ENCODE assay signal across 8 mouse cellular contexts in genomic region chr2:21187576-21187975, GRCm38 (mm10). TPM values are rescaled to one million over a fixed set of nuclear protein-coding genes. Genes with fewer than 3 reads are reported as not detected.
A peak's percentile ranks its signal among the peaks of the same experiment; 100 is the strongest.
DNase-seq lines count a peak whose midpoint lies in the region; ATAC-seq lines count a peak whose summit lies in the region.

No protein-coding gene starts in this region.

- 65% methylated on average over 7 of the region's 7 CpGs for WGBS in midbrain, embryonic 12.5 days
- 57% methylated on average over 7 of the region's 7 CpGs for WGBS in midbrain, embryonic 15.5 days
- 57% methylated on average over 7 of the region's 7 CpGs for WGBS in limb, embryonic 11.5 days
- 59% methylated on average over 7 of the region's 7 CpGs for WGBS in hindbrain, embryonic 14.5 days

- no peak overlapping the region for H3K4me3 ChIP-seq in midbrain, embryonic 12.5 days
- no peak overlapping the region for H3K4me3 ChIP-seq in midbrain, embryonic 15.5 days
- H3K4me3 ChIP-seq in limb, embryonic 11.5 days (ENCODE audit: low read depth, low read length), result no peak overlapping the region
- H3K4me3 ChIP-seq in hindbrain, embryonic 14.5 days (replicated peaks; ENCODE audit: low read length), result no peak overlapping the region

- 0 out of 2 replicates have a peak, but pooled peaks cover 2% of the 10 kb centered on the region for H3K4me1 ChIP-seq in midbrain, embryonic 12.5 days
- no peaks in the 10 kb centered on the region for H3K4me1 ChIP-seq in midbrain, embryonic 15.5 days
- H3K4me1 ChIP-seq in limb, embryonic 11.5 days (ENCODE audit: control insufficient read depth, insufficient read depth, low read length), result no peaks in the 10 kb centered on the region
- no peaks in the 10 kb centered on the region for H3K4me1 ChIP-seq in hindbrain, embryonic 14.5 days (replicated peaks; ENCODE audit: control insufficient read depth, insufficient read depth, low read length)

- H3K9me3 ChIP-seq in midbrain, embryonic 12.5 days, result no peaks in the 10 kb centered on the region
- no peaks in the 10 kb centered on the region for H3K9me3 ChIP-seq in midbrain, embryonic 15.5 days
- H3K9me3 ChIP-seq in limb, embryonic 11.5 days (ENCODE audit: control insufficient read depth, low read length), result no peaks in the 10 kb centered on the region
- no peaks in the 10 kb centered on the region for H3K9me3 ChIP-seq in hindbrain, embryonic 14.5 days (ENCODE audit: control insufficient read depth, low read length)

- peak; percentile 78 for DNase-seq in NIH3T3 (ENCODE audit: low read depth)
- DNase-seq in cerebellum, postnatal 36 days, result peak; percentile 45 to 56
- DNase-seq in induced T-regulatory cell, adult 2 months (ENCODE audit: low read depth), result peak; percentile 78
- peak; percentile 56 for DNase-seq in limb, embryonic 11.5 days (ENCODE audit: low spot score)
- DNase-seq in right cerebral cortex, adult 2 months (ENCODE audit: low spot score in 2 of 2), result peak; percentile 76 to 86
- no peak for DNase-seq in hindbrain, embryonic 14.5 days (ENCODE audit: low spot score)

- no peaks in the 10 kb centered on the region for H3K36me3 ChIP-seq in midbrain, embryonic 12.5 days
- no peaks in the 10 kb centered on the region for H3K36me3 ChIP-seq in midbrain, embryonic 15.5 days (replicated peaks)
- no peaks in the 10 kb centered on the region for H3K36me3 ChIP-seq in limb, embryonic 11.5 days (ENCODE audit: control insufficient read depth, insufficient read depth, low read length)
- no peaks in the 10 kb centered on the region for H3K36me3 ChIP-seq in hindbrain, embryonic 14.5 days (replicated peaks; ENCODE audit: control insufficient read depth, insufficient read depth)

- no peaks in the 10 kb centered on the region for H3K27me3 ChIP-seq in midbrain, embryonic 12.5 days
- no peaks in the 10 kb centered on the region for H3K27me3 ChIP-seq in midbrain, embryonic 15.5 days (replicated peaks)
- no peaks in the 10 kb centered on the region for H3K27me3 ChIP-seq in limb, embryonic 11.5 days (ENCODE audit: control insufficient read depth, insufficient read depth, low read length)
- no peaks in the 10 kb centered on the region for H3K27me3 ChIP-seq in hindbrain, embryonic 14.5 days (ENCODE audit: control insufficient read depth, insufficient read depth, low read length)

- 0 out of 2 replicates have a peak, but pooled peaks have one; percentile 44 for ATAC-seq in midbrain, embryonic 12.5 days (ENCODE audit: low FRiP score, low read depth)
- ATAC-seq in midbrain, embryonic 15.5 days (replicated peaks), result no peak
- ATAC-seq in limb, embryonic 11.5 days (ENCODE audit: insufficient number of reproducible peaks, low FRiP score, low TSS enrichment, low read depth), result no peak
- no peak; the same call in 1 of the 2 replicates for ATAC-seq in hindbrain, embryonic 14.5 days (ENCODE audit: low FRiP score)

- H3K9ac ChIP-seq in midbrain, embryonic 12.5 days (replicated peaks), result no peak overlapping the region
- H3K9ac ChIP-seq in midbrain, embryonic 15.5 days, result no peak overlapping the region
- H3K9ac ChIP-seq in limb, embryonic 11.5 days (ENCODE audit: low read length), result no peak overlapping the region
- H3K9ac ChIP-seq in hindbrain, embryonic 14.5 days, result no peak overlapping the region

- no peak overlapping the region for H3K27ac ChIP-seq in midbrain, embryonic 12.5 days (replicated peaks)
- H3K27ac ChIP-seq in midbrain, embryonic 15.5 days, result no peak overlapping the region
- H3K27ac ChIP-seq in limb, embryonic 11.5 days (replicated peaks; ENCODE audit: low read depth, low read length), result no peak overlapping the region
- H3K27ac ChIP-seq in hindbrain, embryonic 14.5 days, result no peak overlapping the region

- no peak overlapping the region for H3K4me2 ChIP-seq in midbrain, embryonic 12.5 days (replicated peaks)
- no peak overlapping the region for H3K4me2 ChIP-seq in midbrain, embryonic 15.5 days
- H3K4me2 ChIP-seq in limb, embryonic 11.5 days (ENCODE audit: low read depth, severe bottlenecking), result no peak overlapping the region
- no peak overlapping the region for H3K4me2 ChIP-seq in hindbrain, embryonic 14.5 days (replicated peaks)

RNA-seq across cellular contexts. Expression of gene Enkur, which starts 17.6 kb away (rescaled TPM):
- 1.1 and 1.2 TPM in 2 replicates for polyA plus RNA-seq in midbrain, embryonic 12.5 days (2016; fragmentation: Nextera tagmentation; extraction: Ambion mirVana)
- 5.2 and 6.1 TPM in 2 replicates for polyA plus RNA-seq in midbrain, embryonic 15.5 days (2015; fragmentation: Nextera tagmentation; extraction: Ambion mirVana)
- polyA plus RNA-seq in limb, embryonic 11.5 days (2014; fragmentation: Nextera tagmentation; extraction: Ambion mirVana), result not detected in 2 replicates
- polyA plus RNA-seq in hindbrain, embryonic 14.5 days (2014; fragmentation: Nextera tagmentation; extraction: Ambion mirVana), result 5.3 and 7.9 TPM in 2 replicates

RNA-seq across cellular contexts. Expression of gene Thnsl1, which starts 17.9 kb away (rescaled TPM):
- 20.9 and 22.6 TPM in 2 replicates for polyA plus RNA-seq in midbrain, embryonic 12.5 days (2016; fragmentation: Nextera tagmentation; extraction: Ambion mirVana)
- 24.4 TPM in 2 replicates for polyA plus RNA-seq in midbrain, embryonic 15.5 days (2015; fragmentation: Nextera tagmentation; extraction: Ambion mirVana)
- polyA plus RNA-seq in limb, embryonic 11.5 days (2014; fragmentation: Nextera tagmentation; extraction: Ambion mirVana), result 6.7 and 7.8 TPM in 2 replicates
- polyA plus RNA-seq in hindbrain, embryonic 14.5 days (2014; fragmentation: Nextera tagmentation; extraction: Ambion mirVana), result 24.6 and 27.8 TPM in 2 replicates
